Mouse (Mus musculus) B cell, adult 62 days (primary cell): ENCODE measurements around the gene Gm8300. TPM values are rescaled to one million over a fixed set of nuclear protein-coding genes. Genes with fewer than 3 reads are reported as not detected.

Source experiments
- total RNA-seq: library from RNA; stranded (reverse); gene quantifications from 4 replicates; pipeline ENCODE4 v1.2.4, GENCODE M21; 2023

Gm8300 gene
- not detected in 4 replicates for total RNA-seq

DNA sequence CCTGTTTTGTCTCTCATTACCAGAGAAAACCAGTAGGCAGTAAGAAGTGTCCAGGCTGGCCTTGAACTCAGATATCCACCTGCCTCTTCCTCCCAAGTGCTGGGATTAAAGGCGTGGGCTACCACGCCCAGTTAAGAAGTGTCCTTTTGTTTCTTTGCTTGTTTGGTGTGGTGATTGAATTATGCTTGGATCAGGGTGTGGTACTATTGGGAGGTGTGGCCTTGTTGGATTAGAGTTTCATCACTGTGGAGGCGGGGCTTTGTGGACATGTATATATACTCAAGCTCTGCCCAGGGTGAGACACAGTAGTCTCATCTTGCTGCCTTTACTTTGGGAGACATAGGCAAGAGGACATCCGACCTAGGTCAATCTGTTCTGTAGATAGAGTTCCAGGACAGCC, at the start of gene Gm8300:
Gene Gm8300 (plus strand): TSS at position 301 of the 400 bp plus-strand sequence.

DNA sequence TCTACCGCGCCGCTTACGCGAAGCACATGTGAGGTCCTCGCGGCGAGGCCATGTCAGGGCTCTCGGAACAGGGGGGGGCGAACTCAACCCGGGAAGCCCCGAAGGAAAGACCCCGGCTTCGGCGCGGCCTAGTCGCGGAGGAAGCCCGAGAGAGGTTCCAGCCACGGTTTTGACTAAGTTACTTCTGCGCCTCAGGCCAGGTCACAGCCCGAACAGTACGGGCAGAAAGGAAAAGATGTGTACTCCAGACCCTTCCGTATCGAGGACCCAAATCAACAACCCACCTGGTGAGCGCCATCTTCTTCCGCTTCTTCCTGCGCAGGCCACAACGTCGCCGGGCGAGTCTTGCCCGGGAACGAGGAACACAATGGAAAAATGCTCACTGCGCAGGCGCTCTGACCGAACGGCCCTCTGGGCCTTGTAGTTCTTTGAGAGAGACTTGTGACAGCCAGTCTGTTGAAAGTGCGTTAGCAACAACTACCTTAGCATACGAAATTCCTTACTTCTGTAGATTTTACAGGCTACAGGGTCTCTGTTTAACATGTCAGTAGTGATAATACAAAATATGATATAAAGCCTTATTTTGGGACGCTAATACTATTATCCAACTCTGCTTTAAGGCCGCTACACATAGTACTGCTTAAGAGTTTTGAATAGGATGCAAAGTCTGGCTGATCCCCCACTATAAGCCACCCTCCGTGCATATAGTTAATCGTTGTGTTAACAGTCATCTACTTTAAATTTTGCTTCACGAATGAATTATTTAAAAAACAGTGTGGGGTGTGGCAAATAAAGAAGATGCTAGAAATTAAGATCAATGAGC, 41.9 kb upstream of the Gm8300 start, which contains the start of gene Snw1:
Gene Snw1 (minus strand): TSS at position 311 of the 823 bp plus-strand sequence.

DNA sequence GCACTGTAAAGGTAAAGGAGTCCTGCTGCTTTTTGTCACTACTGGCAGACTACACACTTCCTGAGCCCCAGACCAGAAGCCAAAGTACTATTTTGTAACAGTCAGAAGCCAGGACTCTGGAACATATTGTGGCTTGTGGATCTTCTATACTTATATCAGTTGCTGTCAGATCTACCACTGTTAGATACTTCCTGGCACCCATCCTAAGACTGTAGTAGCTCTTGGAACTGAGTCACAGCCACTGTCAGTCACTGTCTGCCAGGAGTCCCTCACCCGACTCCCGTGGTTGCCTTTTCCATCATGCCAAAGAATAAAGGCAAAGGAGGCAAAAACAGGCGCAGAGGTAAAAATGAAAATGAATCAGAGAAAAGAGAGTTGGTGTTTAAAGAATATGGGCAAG, 19.7 kb upstream of the Gm8300 start, which contains the start of gene Gm5788:
Gene Gm5788 (plus strand): TSS at position 301 of the 400 bp plus-strand sequence.

Other genes with a start within 250 kb of the Gm8300 start
- gene Vipas39, start 248.1 kb upstream of the Gm8300 start, total RNA-seq, result 33.1 to 41.1 TPM (median 36.1 TPM) in 4 replicates
- gene Ahsa1, start 247.8 kb upstream of the Gm8300 start, total RNA-seq, result 105 to 126 TPM (median 114 TPM) in 4 replicates
- not detected in 4 replicates for gene Ism2, start 214.6 kb upstream of the Gm8300 start, total RNA-seq
- gene Sptlc2, start 126.0 kb upstream of the Gm8300 start, total RNA-seq, result 78.2 to 104 TPM (median 87.9 TPM) in 4 replicates
- 30.0 to 33.7 TPM (median 33.2 TPM) in 4 replicates for gene Slirp, start 70.4 kb upstream of the Gm8300 start, total RNA-seq
- 79.2 to 103 TPM (median 90.0 TPM) in 4 replicates for gene Alkbh1, start 70.3 kb upstream of the Gm8300 start, total RNA-seq
- 85.7 to 95.8 TPM (median 89.9 TPM) in 4 replicates for gene Snw1, start 42.0 kb upstream of the Gm8300 start, total RNA-seq
- not detected in 4 replicates for gene Gm5788, start 19.6 kb upstream of the Gm8300 start, total RNA-seq
- not detected in 4 replicates for gene Oog1, start 88.4 kb downstream of the Gm8300 start, total RNA-seq
- not detected in 4 replicates for gene Gm4027, start 104.6 kb downstream of the Gm8300 start, total RNA-seq
- gene Gm16381, start 130.3 kb downstream of the Gm8300 start, total RNA-seq, result not detected in 4 replicates